ENCODE assay signal across 22 mouse cellular contexts in genomic region chr5:134142381-134142780, GRCm38 (mm10). TPM values are rescaled to one million over a fixed set of nuclear protein-coding genes. Genes with fewer than 3 reads are reported as not detected.
A peak's percentile ranks its signal among the peaks of the same experiment; 100 is the strongest.
DNase-seq lines count a peak whose midpoint lies in the region; ATAC-seq and TF ChIP-seq lines count a peak whose summit lies in the region.
"Had no signal": no experiment of that assay in that cellular context is flagged by ENCODE, and none has a peak within 500 bp of the region (broad histone marks: within the 10 kb centered on the region; RNA-seq: fewer than 3 reads in every experiment).

No protein-coding gene starts in this region.

- no peaks in the 10 kb centered on the region; the same call in 1 of the 2 replicates for H3K9me3 ChIP-seq in liver, embryonic 11.5 days (ENCODE audit: control insufficient read depth, low read length)
- 0 out of 2 replicates have a peak, but pooled peaks cover 2% of the 10 kb centered on the region for H3K9me3 ChIP-seq in liver, postnatal 0 days (ENCODE audit: low read length)
- H3K9me3 ChIP-seq in E14TG2a.4 (ENCODE audit: low read length) (peaks cover 4% of the 10 kb centered on the region; the same call in 1 of the 2 replicates), MEL (replicated peaks; ENCODE audit: insufficient read depth, low read length) (no peaks in the 10 kb centered on the region)
- no peaks in the 10 kb centered on the region for H3K9me3 ChIP-seq in liver, embryonic 13.5 days (replicated peaks)
- H3K9me3 ChIP-seq: embryonic facial prominence, embryonic 13.5 days; forebrain, embryonic 10.5 days; heart, embryonic 15.5 days; hindbrain, embryonic 15.5 days had no signal

- TF ChIP-seq CTCF in liver, postnatal 0 days (IDR thresholded peaks at IDR 0.05; ENCODE audit: low read depth): no peak
- TF ChIP-seq CTCF in E14TG2a.4 (conservative IDR thresholded peaks at IDR 0.05; ENCODE audit: low read length) (no peak), MEL (IDR thresholded peaks at IDR 0.05 in 2 of 3, conservative IDR thresholded peaks at IDR 0.05 in 1 of 3; ENCODE audit: control insufficient read depth in 1 of 3, insufficient read depth in 1 of 3, low read depth in 2 of 3, low read length in 3 of 3, poor library complexity in 1 of 3, severe bottlenecking in 1 of 3) (no peak)

- no peak for DNase-seq in liver, embryonic 11.5 days (ENCODE audit: low spot score)
- no peak for DNase-seq in liver, postnatal 0 days
- no peak for DNase-seq in MEL (ENCODE audit: low read depth, low spot score)
- DNase-seq in liver, embryonic 13.5 days: peak; percentile 6
- DNase-seq in lung, postnatal 4 days: no peak
- no peak for DNase-seq in left cerebral cortex, postnatal 36 days (ENCODE audit: low spot score in 2 of 2)
- DNase-seq: adrenal gland, postnatal 14 days; B cell, adult 2 months; cerebellum, adult 11-12 months; cerebellum, adult 9-11 months; cerebellum, postnatal 36 days; gastrocnemius, postnatal 36 days had no signal

- H3K79me2 ChIP-seq in MEL (ENCODE audit: control insufficient read depth, insufficient read depth, low read length, poor library complexity): no peaks in the 10 kb centered on the region

- ATAC-seq in liver, embryonic 11.5 days (replicated peaks; ENCODE audit: low FRiP score): no peak
- no peak for ATAC-seq in liver, postnatal 0 days
- no peak for ATAC-seq in liver, embryonic 13.5 days (ENCODE audit: low read depth)
- ATAC-seq: activated CD4-positive, CD25-positive, alpha-beta regulatory T cell, adult 4 months; CD4-positive, CD25-positive, alpha-beta regulatory T cell, adult 4 months; forebrain, embryonic 14.5 days; intestine, embryonic 16.5 days had no signal

- no peaks in the 10 kb centered on the region for H3K27me3 ChIP-seq in liver, embryonic 11.5 days (replicated peaks; ENCODE audit: control insufficient read depth, insufficient read depth, low read length)
- H3K27me3 ChIP-seq in liver, postnatal 0 days (ENCODE audit: insufficient read depth, low read length): no peaks in the 10 kb centered on the region
- H3K27me3 ChIP-seq in E14TG2a.4 (ENCODE audit: insufficient read depth, low read length) (no peaks in the 10 kb centered on the region), MEL (ENCODE audit: control insufficient read depth in 1 of 2, insufficient read depth in 2 of 2, low read length in 2 of 2) (no peaks in the 10 kb centered on the region)
- no peaks in the 10 kb centered on the region for H3K27me3 ChIP-seq in liver, embryonic 13.5 days
- H3K27me3 ChIP-seq: embryonic facial prominence, embryonic 13.5 days; heart, embryonic 15.5 days; hindbrain, embryonic 15.5 days had no signal

- intact Hi-C loops in left cerebral cortex, postnatal 36 days (cut with DNase I): no loop called here

- WGBS in liver, embryonic 11.5 days: 55% methylated on average over 11 of the region's 11 CpGs
- 57% methylated on average over 11 of the region's 11 CpGs for WGBS in liver, postnatal 0 days (ENCODE audit: insufficient replicate concordance)
- WGBS in liver, embryonic 13.5 days (ENCODE audit: insufficient replicate concordance): 36% methylated on average over 11 of the region's 11 CpGs

- H3K36me3 ChIP-seq in liver, embryonic 11.5 days (ENCODE audit: control insufficient read depth, insufficient read depth, low read length): no peaks in the 10 kb centered on the region; the same call in 1 of the 2 replicates
- no peaks in the 10 kb centered on the region for H3K36me3 ChIP-seq in liver, postnatal 0 days (replicated peaks; ENCODE audit: insufficient read depth, low read length)
- peaks cover 5% of the 10 kb centered on the region for H3K36me3 ChIP-seq in E14TG2a.4 (ENCODE audit: insufficient read depth, low read length)
- no peaks in the 10 kb centered on the region for H3K36me3 ChIP-seq in MEL (ENCODE audit: control insufficient read depth in 1 of 2, insufficient read depth in 2 of 2, low read length in 2 of 2)
- H3K36me3 ChIP-seq in liver, embryonic 13.5 days: 0 out of 2 replicates have a peak, but pooled peaks cover 8% of the 10 kb centered on the region

- no peak for TF ChIP-seq POLR2A in MEL (IDR thresholded peaks at IDR 0.05; ENCODE audit: control insufficient read depth in 1 of 2, insufficient read depth in 1 of 2, low read depth in 1 of 2, low read length in 2 of 2, poor library complexity in 1 of 2)

- TF ChIP-seq RAD21 in MEL (IDR thresholded peaks at IDR 0.05; ENCODE audit: low read depth, low read length): no peak

- no peak overlapping the region for H3K27ac ChIP-seq in liver, embryonic 11.5 days (ENCODE audit: low read depth, low read length)
- H3K27ac ChIP-seq in liver, postnatal 0 days (ENCODE audit: low read depth): no peak overlapping the region
- H3K27ac ChIP-seq in MEL (ENCODE audit: control insufficient read depth, low read depth, low read length): no peak overlapping the region
- H3K27ac ChIP-seq in liver, embryonic 13.5 days: no peak overlapping the region
- H3K27ac ChIP-seq: embryonic facial prominence, embryonic 13.5 days; forebrain, embryonic 10.5 days; heart, embryonic 10.5 days; heart, embryonic 15.5 days; hindbrain, embryonic 15.5 days had no signal

- TF ChIP-seq EP300 in liver, postnatal 0 days (IDR thresholded peaks at IDR 0.05; ENCODE audit: low read depth): no peak
- TF ChIP-seq EP300 in MEL (IDR thresholded peaks at IDR 0.05; ENCODE audit: low read depth in 1 of 2, low read length in 2 of 2): no peak

- no peak overlapping the region for H3K4me3 ChIP-seq in liver, embryonic 11.5 days (ENCODE audit: low read depth, low read length)
- no peak overlapping the region for H3K4me3 ChIP-seq in liver, postnatal 0 days (ENCODE audit: low read depth, low read length)
- peak overlapping the region; percentile 63 for H3K4me3 ChIP-seq in E14TG2a.4 (replicated peaks; ENCODE audit: low read length)
- H3K4me3 ChIP-seq in MEL (ENCODE audit: control insufficient read depth in 1 of 2, insufficient read depth in 1 of 2, low read depth in 2 of 2, low read length in 2 of 2): no peak overlapping the region
- no peak overlapping the region for H3K4me3 ChIP-seq in liver, embryonic 13.5 days (replicated peaks)
- H3K4me3 ChIP-seq: embryonic facial prominence, embryonic 13.5 days; forebrain, embryonic 10.5 days; heart, embryonic 10.5 days; heart, embryonic 15.5 days; hindbrain, embryonic 15.5 days had no signal

- H3K4me1 ChIP-seq in liver, embryonic 11.5 days (replicated peaks; ENCODE audit: control insufficient read depth, insufficient read depth, low read length): no peaks in the 10 kb centered on the region
- no peaks in the 10 kb centered on the region for H3K4me1 ChIP-seq in liver, postnatal 0 days (ENCODE audit: insufficient read depth)
- H3K4me1 ChIP-seq in E14TG2a.4 (replicated peaks; ENCODE audit: low read depth, low read length) (peaks cover 41% of the 10 kb centered on the region), MEL (ENCODE audit: control insufficient read depth in 1 of 2, insufficient read depth in 2 of 2, low read length in 2 of 2) (no peaks in the 10 kb centered on the region)
- no peaks in the 10 kb centered on the region for H3K4me1 ChIP-seq in liver, embryonic 13.5 days (replicated peaks)
- H3K4me1 ChIP-seq: embryonic facial prominence, embryonic 13.5 days; hindbrain, embryonic 15.5 days had no signal

- no peak overlapping the region for H3K9ac ChIP-seq in liver, embryonic 11.5 days (ENCODE audit: low read depth, low read length)
- no peak overlapping the region for H3K9ac ChIP-seq in liver, postnatal 0 days (replicated peaks)
- no peak overlapping the region for H3K9ac ChIP-seq in MEL (ENCODE audit: control insufficient read depth, low read depth, low read length, poor library complexity, severe bottlenecking)
- no peak overlapping the region for H3K9ac ChIP-seq in liver, embryonic 13.5 days
- H3K9ac ChIP-seq: embryonic facial prominence, embryonic 13.5 days; heart, embryonic 15.5 days; hindbrain, embryonic 15.5 days had no signal

- H3K4me2 ChIP-seq in liver, embryonic 11.5 days: peak overlapping the region; percentile 17
- H3K4me2 ChIP-seq in liver, postnatal 0 days (ENCODE audit: low read depth, low read length): no peak overlapping the region
- 0 out of 2 replicates have a peak overlapping the region, but pooled peaks have one; percentile 14 for H3K4me2 ChIP-seq in liver, embryonic 13.5 days
- H3K4me2 ChIP-seq: embryonic facial prominence, embryonic 13.5 days; heart, embryonic 15.5 days; hindbrain, embryonic 15.5 days had no signal

TF ChIP-seq in MEL, 35 proteins besides CTCF, POLR2A, EP300 and RAD21:
- TF ChIP-seq MYB (IDR thresholded peaks at IDR 0.05; ENCODE audit: low read depth, low read length) (no peak), USF1 (IDR thresholded peaks at IDR 0.05; ENCODE audit: low read depth, low read length) (peak; percentile 47; the same call in 1 of the 2 replicates), E2F4 (IDR thresholded peaks at IDR 0.05; ENCODE audit: borderline replicate concordance, low read depth, low read length) (no peak), ETS1 (IDR thresholded peaks at IDR 0.05; ENCODE audit: low read depth, low read length) (no peak)
TF ChIP-seq in MEL: peak in this region for 1.

RNA-seq across cellular contexts. Expression of gene Rcc1l, which starts 34.2 kb away (rescaled TPM):
- 39.1 and 43.8 TPM in 2 replicates for polyA plus RNA-seq in liver, embryonic 11.5 days (2014; fragmentation: Nextera tagmentation; extraction: Ambion mirVana)
- polyA plus RNA-seq in liver, postnatal 0 days (2015; fragmentation: Nextera tagmentation; extraction: Ambion mirVana): 10.2 and 10.8 TPM in 2 replicates
- 54.1 and 59.1 TPM in 2 replicates for total RNA-seq in MEL (2012; rRNA removed)
- 10 to 100 TPM in 1 of 2 experiments, not detected in 1; 51.7 TPM for polyA plus RNA-seq in MEL (2012; ENCODE audit: insufficient read depth in 1 of 2, insufficient read length in 2 of 2, low read depth in 1 of 2, low replicate concordance in 2 of 2, missing spikeins in 1 of 2)
- 21.1 and 21.9 TPM in 2 replicates for polyA plus RNA-seq in liver, embryonic 13.5 days (2015; fragmentation: Nextera tagmentation; extraction: Ambion mirVana)
- total RNA-seq in left cerebral cortex, postnatal 36 days (2021): 10 to 100 TPM; 15.2 to 16.5 TPM

RNA-seq across cellular contexts. Expression of gene Gtf2ird2, which starts 41.4 kb away (rescaled TPM):
- polyA plus RNA-seq in liver, embryonic 11.5 days (2014; fragmentation: Nextera tagmentation; extraction: Ambion mirVana): 5.1 and 5.9 TPM in 2 replicates
- polyA plus RNA-seq in liver, postnatal 0 days (2015; fragmentation: Nextera tagmentation; extraction: Ambion mirVana): 1.8 and 2.1 TPM in 2 replicates
- total RNA-seq in MEL (2012; rRNA removed): 2.6 and 3.6 TPM in 2 replicates
- polyA plus RNA-seq in MEL (2012; ENCODE audit: insufficient read depth in 1 of 2, insufficient read length in 2 of 2, low read depth in 1 of 2, low replicate concordance in 2 of 2, missing spikeins in 1 of 2): 1 to 10 TPM in 1 of 2 experiments, not detected in 1; 4.6 TPM
- 1.5 and 2.5 TPM in 2 replicates for polyA plus RNA-seq in liver, embryonic 13.5 days (2015; fragmentation: Nextera tagmentation; extraction: Ambion mirVana)
- total RNA-seq in left cerebral cortex, postnatal 36 days (2021): 10 to 100 TPM; 14.5 to 18.6 TPM

RNA-seq across cellular contexts. Expression of gene Castor2, which starts 42.9 kb away (rescaled TPM):
- polyA plus RNA-seq in liver, embryonic 11.5 days (2014; fragmentation: Nextera tagmentation; extraction: Ambion mirVana): 1.8 and 2.1 TPM in 2 replicates
- 0.69 and 1.00 TPM in 2 replicates for polyA plus RNA-seq in liver, postnatal 0 days (2015; fragmentation: Nextera tagmentation; extraction: Ambion mirVana)
- total RNA-seq in MEL (2012; rRNA removed): 0.46 and 0.49 TPM in 2 replicates
- polyA plus RNA-seq in MEL (2012; ENCODE audit: insufficient read depth in 1 of 2, insufficient read length in 2 of 2, low read depth in 1 of 2, low replicate concordance in 2 of 2, missing spikeins in 1 of 2): 1 to 10 TPM in 1 of 2 experiments, not detected in 1; 1.4 TPM
- polyA plus RNA-seq in liver, embryonic 13.5 days (2015; fragmentation: Nextera tagmentation; extraction: Ambion mirVana): 0.54 and 0.65 TPM in 2 replicates
- 10 to 100 TPM; 81.8 to 92.0 TPM for total RNA-seq in left cerebral cortex, postnatal 36 days (2021)
